Mouse (Mus musculus) olfactory bulb, adult 2 months (tissue): ENCODE results near the gene Fbxl17. TPM values are rescaled to one million over a fixed set of nuclear protein-coding genes. Genes with fewer than 3 reads are reported as not detected.

ENCODE experiments used
- H3K27ac ChIP-seq: fragments of 200-500 bp; 2 replicates; pipeline ENCODE4 v1.5.1; 2012; ENCODE audit warnings: low read depth, low read length; ENCODE audit not compliant: insufficient read depth
- H3K4me1 ChIP-seq: fragments of 200-500 bp; 2 replicates; pipeline ENCODE4 v1.6.1; 2012; ENCODE audit warnings: low read length; ENCODE audit not compliant: control insufficient read depth, insufficient read depth
- H3K4me3 ChIP-seq: fragments of 200-500 bp; 2 replicates; pipeline ENCODE4 v1.5.1; 2012; ENCODE audit warnings: mild to moderate bottlenecking, low read depth, low read length, moderate library complexity; ENCODE audit not compliant: insufficient read depth
- CTCF ChIP-seq: fragments of 200-500 bp; IDR thresholded peaks from 2 replicates; pipeline ENCODE4 v1.5.1; 2012; ENCODE audit warnings: low read depth, mild to moderate bottlenecking, low read length, moderate library complexity; ENCODE audit not compliant: insufficient read depth
- POLR2A ChIP-seq: fragments of 200-500 bp; IDR thresholded peaks from 2 replicates; pipeline ENCODE4 v1.6.1; 2012; ENCODE audit warnings: mild to moderate bottlenecking, low read depth, low read length, moderate library complexity; ENCODE audit not compliant: insufficient read depth
- whole genome bisulfite sequencing: fragments of 180-500 bp; shearing (Covaris S2); methylation state at CpG from one replicate; pipeline ENCODE4 v1.1.7; 2018; 5-methylcytosine and 5-hydroxymethylcytosine counted together
- polyA plus RNA-seq: library from polyadenylated mRNA; stranded (reverse); fragments of >200 nt; gene quantifications from 2 replicates; pipeline ENCODE4 v1.2.4, GENCODE M21; 2012; ENCODE audit warnings: low replicate concordance; ENCODE audit not compliant: missing spikeins, insufficient read depth, insufficient read length

The Fbxl17 gene
- polyA plus RNA-seq, 1 experiment, result not detected

DNA sequence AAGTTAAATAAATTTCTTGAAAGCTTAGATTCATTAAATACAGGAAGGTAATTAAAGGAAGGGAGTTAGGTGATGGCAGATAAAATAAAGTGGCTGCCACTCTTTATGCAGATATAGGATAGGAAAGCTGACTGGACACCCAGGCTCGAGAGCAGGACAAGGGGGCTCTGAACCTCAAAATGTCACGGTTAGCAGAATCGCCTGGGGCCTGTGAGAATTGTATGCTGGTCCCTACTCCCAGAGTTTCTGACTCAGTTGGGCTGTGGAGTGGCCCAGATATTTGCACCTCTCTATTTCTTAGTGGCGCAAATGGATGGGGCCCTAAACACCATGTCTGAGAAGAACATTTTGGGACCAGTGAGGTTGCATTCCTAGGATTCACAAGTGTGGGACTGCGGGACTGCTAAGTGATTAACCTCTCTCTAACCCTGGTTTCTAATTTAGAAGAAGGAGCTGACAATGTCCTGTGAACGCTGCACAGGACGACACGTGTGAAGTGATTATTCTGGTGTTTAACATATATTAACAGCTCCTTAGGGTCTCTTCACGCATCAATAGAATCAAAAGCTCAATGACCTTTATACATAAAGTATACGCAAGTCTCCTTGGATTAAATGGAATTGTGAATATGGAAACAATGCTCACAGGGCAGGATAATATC lies 314.8 kb downstream of the Fbxl17 start:
- Histone ChIP-seq H3K4me1 (peaks cover 6% of the 10 kb centered on the region; the same call in 1 of the 2 replicates), H3K27ac (no peak overlapping the region), H3K4me3 (no peak overlapping the region)
- TF ChIP-seq CTCF, result no peak
- TF ChIP-seq POLR2A, result no peak
- WGBS, result 65% methylated on average over 10 of the region's 10 CpGs

DNA sequence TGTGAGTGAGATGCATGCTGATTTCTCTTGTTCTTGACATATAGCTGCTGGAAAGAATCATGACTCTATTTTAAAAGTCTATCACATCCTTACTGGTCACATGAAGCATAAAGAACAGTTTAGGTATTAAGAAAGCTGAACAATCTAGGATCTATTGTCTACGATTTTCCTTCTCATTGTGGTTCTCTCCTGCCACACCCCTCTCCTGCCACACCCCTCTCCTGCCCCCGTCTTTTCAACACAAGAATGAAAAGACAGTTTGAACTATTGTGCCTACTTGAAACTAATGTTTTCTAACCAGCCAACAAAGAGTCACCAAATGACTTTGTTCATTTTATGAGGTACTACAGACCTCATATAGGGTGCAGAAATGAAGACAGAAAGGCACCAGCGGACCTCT lies 316.4 kb downstream of the Fbxl17 start:
- 78% methylated on average over 3 of the region's 3 CpGs for WGBS
- Histone ChIP-seq H3K4me3 (no peak overlapping the region), H3K27ac (no peak overlapping the region), H3K4me1 (peaks cover 8% of the 10 kb centered on the region; the same call in 1 of the 2 replicates)
- TF ChIP-seq CTCF (no peak), POLR2A (no peak)

DNA sequence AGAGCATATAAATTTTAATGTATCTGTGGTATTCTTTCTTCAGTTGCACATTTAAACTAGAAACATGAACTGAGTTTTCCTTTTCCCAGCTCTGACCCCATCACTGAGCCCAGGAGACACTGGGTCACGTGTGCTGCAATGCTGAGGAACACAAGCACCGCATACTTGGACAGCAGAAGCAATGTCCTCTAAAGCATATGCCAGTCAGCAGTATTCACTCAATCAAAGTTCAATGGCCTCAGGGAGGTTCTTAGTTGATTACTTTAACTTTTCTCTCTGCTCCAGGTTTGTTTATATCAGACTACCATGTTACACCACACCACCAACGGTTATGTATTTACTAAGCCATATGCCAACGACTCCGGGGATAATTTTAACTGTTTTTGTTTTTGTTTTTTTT lies 318.2 kb downstream of the Fbxl17 start:
- no peak overlapping the region for H3K27ac ChIP-seq
- H3K4me1 ChIP-seq, result peaks cover 8% of the 10 kb centered on the region; the same call in 1 of the 2 replicates
- TF ChIP-seq POLR2A, result no peak
- TF ChIP-seq CTCF, result no peak
- 76% methylated on average over 5 of the region's 5 CpGs for WGBS
- no peak overlapping the region for H3K4me3 ChIP-seq

DNA sequence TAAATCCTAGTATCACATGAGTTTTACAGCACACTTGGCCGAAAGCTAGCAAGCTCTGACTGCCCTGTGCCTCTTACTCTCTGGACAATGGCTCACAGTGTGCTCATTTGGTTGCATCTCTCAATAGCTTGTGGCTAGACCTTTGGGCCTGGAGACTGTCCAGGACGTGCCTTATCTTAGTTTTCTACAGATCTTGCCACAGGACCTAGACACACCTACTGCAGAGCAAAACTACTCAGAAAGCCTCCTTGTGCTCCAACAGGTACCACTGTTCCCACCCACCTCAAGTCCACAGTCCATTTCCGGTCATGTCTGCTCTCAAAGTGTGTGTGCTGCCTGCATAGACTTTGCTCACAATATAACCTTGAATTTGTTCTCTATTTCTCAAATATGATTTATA lies 319.8 kb downstream of the Fbxl17 start:
- Histone ChIP-seq H3K4me3 (no peak overlapping the region), H3K27ac (no peak overlapping the region), H3K4me1 (0 out of 2 replicates have a peak, but pooled peaks cover 2% of the 10 kb centered on the region)
- WGBS, result 92% methylated on average over 3 of the region's 3 CpGs
- TF ChIP-seq CTCF (no peak), POLR2A (no peak)

DNA sequence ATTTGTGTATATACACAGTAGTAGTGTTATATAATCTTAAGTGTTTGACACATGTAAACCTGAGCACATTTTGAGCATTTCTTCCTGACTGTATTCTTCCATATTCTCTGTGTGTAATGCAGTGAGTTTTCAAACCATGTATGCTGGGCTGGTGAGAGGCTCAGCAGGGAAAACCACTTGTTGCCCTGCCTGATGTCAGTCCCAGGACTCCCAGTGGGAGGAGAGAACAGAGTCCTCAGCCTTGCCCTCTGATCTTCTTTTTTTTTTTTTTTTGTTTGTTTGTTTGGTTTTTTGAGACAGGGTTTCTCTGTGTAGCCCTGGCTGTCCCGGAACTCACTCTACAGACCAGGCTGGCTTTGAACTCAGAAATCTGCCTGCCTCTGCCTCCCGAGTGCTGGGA lies 321.5 kb downstream of the Fbxl17 start:
- H3K4me1 ChIP-seq, result 0 out of 2 replicates have a peak, but pooled peaks cover 2% of the 10 kb centered on the region
- WGBS, result 99% methylated on average over 2 of the region's 2 CpGs
- no peak for TF ChIP-seq POLR2A
- no peak for TF ChIP-seq CTCF
- H3K4me3 ChIP-seq, result no peak overlapping the region
- H3K27ac ChIP-seq, result no peak overlapping the region

DNA sequence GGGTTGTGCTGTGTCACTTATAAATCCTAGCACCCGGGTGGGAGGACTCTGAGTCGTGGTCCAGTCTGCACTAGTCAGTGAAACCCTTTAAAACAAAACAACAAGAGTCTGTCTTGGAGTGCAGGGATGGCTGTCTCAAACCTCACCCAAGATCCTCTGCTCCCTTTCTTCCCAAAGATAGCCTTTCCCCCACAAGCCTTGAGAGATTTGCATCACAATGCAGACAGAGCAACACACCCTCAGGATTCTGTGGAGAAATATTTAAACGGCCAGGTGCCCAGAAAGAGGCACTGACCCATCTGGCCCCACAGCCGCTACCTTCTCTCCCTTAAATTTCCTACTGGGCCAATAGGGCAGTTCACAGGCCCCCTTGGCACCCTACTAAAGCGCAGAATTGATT lies 323.4 kb downstream of the Fbxl17 start:
- H3K27ac ChIP-seq, result no peak overlapping the region
- 70% methylated on average over 5 of the region's 5 CpGs for WGBS
- no peak for TF ChIP-seq POLR2A
- TF ChIP-seq CTCF, result no peak
- H3K4me1 ChIP-seq, result 0 out of 2 replicates have a peak, but pooled peaks cover 2% of the 10 kb centered on the region
- H3K4me3 ChIP-seq, result no peak overlapping the region

DNA sequence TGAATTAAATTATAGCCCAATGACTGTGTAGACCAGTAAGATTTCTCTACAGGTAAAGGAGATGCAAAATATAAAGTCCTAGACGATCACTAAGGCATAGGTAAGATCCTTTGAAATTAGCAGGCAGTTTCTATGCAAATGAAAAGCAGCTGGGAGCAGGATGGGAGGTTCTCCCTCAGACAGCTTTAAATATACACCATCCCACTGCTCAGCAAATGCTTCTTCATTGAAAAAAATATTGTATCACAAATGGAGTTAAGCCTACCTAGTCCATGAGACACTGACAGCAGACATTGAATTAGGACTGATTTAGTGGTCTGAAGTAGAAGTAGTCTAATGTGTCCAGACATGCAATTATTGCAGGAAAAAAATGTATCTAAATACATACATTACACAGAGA lies 327.1 kb downstream of the Fbxl17 start:
- TF ChIP-seq CTCF (no peak), POLR2A (no peak)
- H3K4me3 ChIP-seq, result no peak overlapping the region
- 0 out of 2 replicates have a peak, but pooled peaks cover 2% of the 10 kb centered on the region for H3K4me1 ChIP-seq
- WGBS, result 41% methylated on average over 1 of the region's 1 CpGs
- H3K27ac ChIP-seq, result no peak overlapping the region

DNA sequence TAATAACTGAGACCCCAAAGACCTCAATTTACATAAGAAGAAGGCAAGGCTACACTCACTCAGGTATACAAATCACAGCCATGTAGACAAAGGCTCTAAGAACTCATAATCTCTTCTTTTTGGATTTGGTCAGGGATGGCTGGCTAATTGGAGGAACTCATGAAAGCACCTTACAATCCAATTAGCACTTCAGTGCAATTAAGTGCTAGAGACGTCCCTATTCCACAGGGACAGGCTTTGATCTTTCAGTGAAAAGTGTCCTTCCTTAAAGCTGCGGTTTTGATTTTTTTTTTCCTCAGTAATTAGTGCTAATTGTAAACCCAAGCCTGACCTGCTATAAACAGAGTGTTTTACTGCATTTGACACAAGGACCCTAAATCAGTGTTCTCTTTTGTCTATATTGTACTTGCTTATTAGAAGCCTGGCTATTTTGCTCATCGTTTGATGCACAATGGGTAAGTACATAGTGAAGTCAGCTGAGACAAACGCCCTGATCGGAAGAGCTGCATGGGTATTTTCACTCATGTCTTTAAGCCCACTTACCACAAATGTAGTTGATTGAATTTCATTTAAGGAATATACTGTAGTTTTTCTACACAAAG lies 327.8 kb downstream of the Fbxl17 start:
- TF ChIP-seq POLR2A (no peak), CTCF (no peak)
- 31% methylated on average over 5 of the region's 5 CpGs for WGBS
- H3K4me1 ChIP-seq, result 0 out of 2 replicates have a peak, but pooled peaks cover 2% of the 10 kb centered on the region
- H3K4me3 ChIP-seq, result no peak overlapping the region
- H3K27ac ChIP-seq, result no peak overlapping the region

DNA sequence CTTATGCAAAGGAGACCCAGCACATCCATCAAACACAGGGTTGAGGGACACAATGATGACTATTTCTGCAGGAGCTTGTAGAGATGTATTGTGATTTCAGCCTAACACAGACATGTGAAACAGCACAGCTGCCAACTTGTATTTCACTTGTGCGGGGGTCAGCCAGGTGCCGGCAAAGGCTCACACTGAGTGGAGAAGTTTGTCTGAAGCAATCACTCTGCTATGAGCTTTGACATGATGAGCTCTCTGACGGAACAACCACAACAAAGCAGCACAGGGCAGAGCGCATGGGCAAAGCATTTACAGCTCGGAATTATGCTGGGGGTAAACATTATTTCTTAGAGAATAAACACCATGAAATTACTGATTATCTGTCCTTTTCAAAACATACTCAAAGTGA lies 328.6 kb downstream of the Fbxl17 start:
- TF ChIP-seq POLR2A, result no peak
- no peak for TF ChIP-seq CTCF
- 70% methylated on average over 5 of the region's 5 CpGs for WGBS
- no peak overlapping the region for H3K4me3 ChIP-seq
- 0 out of 2 replicates have a peak, but pooled peaks cover 2% of the 10 kb centered on the region for H3K4me1 ChIP-seq
- no peak overlapping the region for H3K27ac ChIP-seq
